10 mouse cellular contexts compared by ENCODE assay signal in genomic region chr1:59580131-59580751, GRCm38 (mm10).
DNase-seq lines count a peak whose midpoint lies in the region; ATAC-seq and TF ChIP-seq lines count a peak whose summit lies in the region.
"Had no signal": no experiment of that assay in that cellular context is flagged by ENCODE, and none has a peak within 500 bp of the region (broad histone marks: within the 10 kb centered on the region; RNA-seq: fewer than 3 reads in every experiment).

No protein-coding gene starts in this region.

- H3K9me3 ChIP-seq in kidney, embryonic 15.5 days (replicated peaks), result no peaks in the 10 kb centered on the region
- H3K9me3 ChIP-seq in lung, postnatal 0 days (ENCODE audit: low read length), result no peaks in the 10 kb centered on the region
- H3K9me3 ChIP-seq: forebrain, embryonic 12.5 days had no signal

- peak; percentile 89 for ATAC-seq in kidney, embryonic 15.5 days (replicated peaks; ENCODE audit: low FRiP score)
- peak; percentile 89 for ATAC-seq in lung, postnatal 0 days

- H3K4me1 ChIP-seq in kidney, embryonic 15.5 days, result peaks cover 51% of the 10 kb centered on the region
- peaks cover 9% of the 10 kb centered on the region; the same call in 1 of the 2 replicates for H3K4me1 ChIP-seq in lung, postnatal 0 days (ENCODE audit: insufficient read depth, low read depth, low read length)

- peak; percentile 83 for TF ChIP-seq EP300 in lung, postnatal 0 days (IDR thresholded peaks at IDR 0.05)

- H3K9ac ChIP-seq in kidney, embryonic 15.5 days, result no peak overlapping the region
- H3K9ac ChIP-seq in lung, postnatal 0 days (replicated peaks; ENCODE audit: low read depth), result no peak overlapping the region
- H3K9ac ChIP-seq: forebrain, embryonic 12.5 days had no signal

- 15% methylated on average over 8 of the region's 8 CpGs for WGBS in kidney, embryonic 15.5 days
- 6% methylated on average over 8 of the region's 8 CpGs for WGBS in lung, postnatal 0 days

- no peak for DNase-seq in kidney, postnatal 36 days
- DNase-seq in 3T3-L1 (ENCODE audit: low read depth, low spot score) (peak; percentile 83), NIH3T3 (ENCODE audit: low read depth) (peak; percentile 79)
- peak; percentile 90 for DNase-seq in lung, postnatal 0 days (ENCODE audit: low spot score)
- no peak for DNase-seq in layer of hippocampus, adult 2 months (ENCODE audit: low spot score in 2 of 2)
- DNase-seq in urinary bladder, adult 2 months (ENCODE audit: low spot score), result no peak
- DNase-seq: gastrocnemius, postnatal 36 days; kidney, adult 11 months had no signal

- TF ChIP-seq CTCF in lung, postnatal 0 days (IDR thresholded peaks at IDR 0.05), result no peak
- TF ChIP-seq CTCF in layer of hippocampus, adult 2 months (conservative IDR thresholded peaks at IDR 0.05), result no peak

- no peak overlapping the region for H3K4me3 ChIP-seq in kidney, embryonic 15.5 days (replicated peaks)
- H3K4me3 ChIP-seq in lung, postnatal 0 days (ENCODE audit: low read depth, low read length), result no peak overlapping the region
- no peak overlapping the region for H3K4me3 ChIP-seq in layer of hippocampus, adult 2 months
- H3K4me3 ChIP-seq: forebrain, embryonic 12.5 days had no signal

- H3K4me2 ChIP-seq in kidney, embryonic 15.5 days, result peak overlapping the region; percentile 10; the same call in 1 of the 2 replicates
- H3K4me2 ChIP-seq in lung, postnatal 0 days (replicated peaks; ENCODE audit: low read depth, low read length), result no peak overlapping the region
- H3K4me2 ChIP-seq: forebrain, embryonic 12.5 days had no signal

- H3K36me3 ChIP-seq in kidney, embryonic 15.5 days, result no peaks in the 10 kb centered on the region
- H3K36me3 ChIP-seq in lung, postnatal 0 days (ENCODE audit: insufficient read depth, low read length), result no peaks in the 10 kb centered on the region
- H3K36me3 ChIP-seq: forebrain, embryonic 12.5 days had no signal

- peak overlapping the region; percentile 82 for H3K27ac ChIP-seq in kidney, embryonic 15.5 days
- H3K27ac ChIP-seq in lung, postnatal 0 days (ENCODE audit: low read length), result peak overlapping the region; percentile 76
- no peak overlapping the region for H3K27ac ChIP-seq in layer of hippocampus, adult 2 months
- H3K27ac ChIP-seq: forebrain, embryonic 12.5 days had no signal

- H3K27me3 ChIP-seq in kidney, embryonic 15.5 days, result no peaks in the 10 kb centered on the region
- no peaks in the 10 kb centered on the region for H3K27me3 ChIP-seq in lung, postnatal 0 days (replicated peaks; ENCODE audit: insufficient read depth, low read length)

Comparison
In these comparisons a context has a peak if more than half of its experiments do, and no peak if none do; other contexts are left out.
1. DNase-seq: peak in 3T3-L1 (single experiment), NIH3T3 (single experiment) and lung, postnatal 0 days (single experiment); none in kidney, postnatal 36 days (0 of 2), layer of hippocampus, adult 2 months (0 of 2) and urinary bladder, adult 2 months (single experiment).